Mouse (Mus musculus) ES-E14 (cell line): ENCODE results near the gene Sema4f.

Source experiments
- HCFC1 ChIP-seq: IDR thresholded peaks from 2 replicates; pipeline ENCODE4 v1.6.1; 2012; ENCODE audit warnings: low read length, inconsistent platforms, borderline replicate concordance; ENCODE audit not compliant: insufficient read depth
- MAFK ChIP-seq: IDR thresholded peaks from 2 replicates; pipeline ENCODE4 v1.6.1; 2014; ENCODE audit warnings: mild to moderate bottlenecking, low read depth, low read length, inconsistent platforms; ENCODE audit not compliant: insufficient read depth

GRCm38 (mm10) chr6:82880807-82881206 is 58.8 kb downstream of the Sema4f start:
- no peak for TF ChIP-seq HCFC1
- TF ChIP-seq MAFK, result no peak
